Mouse (Mus musculus) C2C12 (cell line): ENCODE measurements at regions not wholly inside any gene's neighbourhood (a gene's known extent, or its start where the extent isn't known, plus 50 kb on each side); places are given as distances from the start of the nearest gene placed in this dataset.

Source experiments
- H3K27me3 ChIP-seq: one replicate; pipeline ENCODE4 v1.6.1; 2011; ENCODE audit not compliant: control insufficient read depth, insufficient read depth, insufficient read length
- H3K36me3 ChIP-seq: one replicate; pipeline ENCODE4 v1.6.1; 2011; ENCODE audit not compliant: control insufficient read depth, insufficient read depth
- H3K4me3 ChIP-seq: one replicate; pipeline ENCODE4 v1.5.1; 2011; ENCODE audit warnings: mild to moderate bottlenecking, control low read depth; ENCODE audit not compliant: poor library complexity, insufficient read depth, severe bottlenecking
- H3K79me2 ChIP-seq: one replicate; pipeline ENCODE4 v1.6.1; 2011; ENCODE audit not compliant: control insufficient read depth, insufficient read depth
- H3K79me3 ChIP-seq: one replicate; pipeline ENCODE4 v1.6.1; 2011; ENCODE audit warnings: low read depth, control low read depth
- H3ac ChIP-seq: one replicate; pipeline ENCODE3; 2011; ENCODE audit warnings: low read depth; ENCODE audit not compliant: control insufficient read depth, insufficient read length
- CEBPB ChIP-seq: IDR thresholded peaks from one replicate; pipeline ENCODE4 v1.6.1; 2011; ENCODE audit warnings: low read depth, mild to moderate bottlenecking, control low read depth, moderate library complexity
- CTCF ChIP-seq: IDR thresholded peaks from one replicate; pipeline ENCODE4 v1.5.1; 2011; ENCODE audit not compliant: control insufficient read depth, insufficient read depth, insufficient read length
- FOSL1 ChIP-seq: IDR thresholded peaks from one replicate; pipeline ENCODE4 v1.8.0; 2011; ENCODE audit warnings: mild to moderate bottlenecking, low read length; ENCODE audit not compliant: poor library complexity, insufficient read depth, severe bottlenecking
- MAX ChIP-seq: IDR thresholded peaks from one replicate; pipeline ENCODE4 v1.6.1; 2011; ENCODE audit warnings: mild to moderate bottlenecking, control low read depth
- MYOD1 ChIP-seq: IDR thresholded peaks from one replicate; pipeline ENCODE4 v1.6.1; 2011; ENCODE audit warnings: low read depth; ENCODE audit not compliant: control insufficient read depth, insufficient read length
- MYOG ChIP-seq: IDR thresholded peaks from one replicate; pipeline ENCODE4 v1.6.1; 2011; ENCODE audit not compliant: control insufficient read depth, insufficient read length; ENCODE audit errors: extremely low read depth
- USF1 ChIP-seq: IDR thresholded peaks from one replicate; pipeline ENCODE4 v1.6.1; 2011; ENCODE audit warnings: low read depth, mild to moderate bottlenecking, control low read depth, moderate library complexity

DNA sequence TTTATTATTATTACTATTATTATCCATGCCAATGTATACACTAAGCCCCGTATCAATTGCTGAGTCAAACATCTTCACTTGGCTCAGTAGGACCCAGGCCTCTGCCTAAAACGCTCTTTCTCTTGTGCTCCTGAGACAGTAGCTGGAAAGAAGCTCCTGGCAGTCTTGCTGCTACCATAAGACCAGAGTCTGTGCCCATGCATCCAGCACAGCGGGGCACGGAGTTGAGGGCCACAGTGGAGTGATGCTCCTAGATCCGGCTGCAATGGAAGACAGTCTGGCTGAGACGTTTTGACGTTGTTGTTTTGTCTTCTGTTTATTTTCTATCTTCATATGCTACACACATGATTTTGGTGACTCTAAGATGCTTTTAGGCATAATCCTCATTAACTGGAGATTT, 129.1 kb upstream of the Peli2 start:
- H3K79me3 ChIP-seq = no peaks in the 10 kb centered on the region
- no peak for TF ChIP-seq MYOG
- TF ChIP-seq MAX = no peak
- TF ChIP-seq CEBPB = no peak
- no peak for TF ChIP-seq USF1
- no peak for TF ChIP-seq CTCF
- no peak for TF ChIP-seq FOSL1
- TF ChIP-seq MYOD1 = no peak
- H3K36me3 ChIP-seq = no peaks in the 10 kb centered on the region
- no peaks in the 10 kb centered on the region for H3K79me2 ChIP-seq
- H3K27me3 ChIP-seq = no peaks in the 10 kb centered on the region
- H3ac ChIP-seq = no peak overlapping the region
- no peak overlapping the region for H3K4me3 ChIP-seq

DNA sequence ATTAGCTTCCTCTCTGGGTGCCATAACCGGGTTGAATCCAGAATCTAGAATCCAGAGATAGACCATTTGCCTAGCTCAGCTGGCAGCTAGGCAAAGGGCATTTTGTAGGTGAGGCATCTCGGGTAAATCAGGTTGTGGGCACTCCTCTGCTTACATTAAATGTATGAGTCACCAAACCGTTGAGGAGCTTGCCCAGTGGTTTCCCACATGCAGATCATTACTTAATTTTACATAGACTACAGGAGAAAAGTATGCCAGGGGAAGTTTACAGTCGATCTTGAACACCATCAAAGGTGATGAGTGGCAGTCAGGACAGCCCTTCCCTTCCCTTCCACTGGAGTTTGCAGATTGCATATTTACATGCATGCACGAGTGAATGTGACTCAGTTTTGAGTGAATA, 128.5 kb upstream of the Peli2 start:
- no peak for TF ChIP-seq MAX
- TF ChIP-seq CTCF = no peak
- no peak for TF ChIP-seq MYOG
- no peak for TF ChIP-seq USF1
- no peak for TF ChIP-seq FOSL1
- TF ChIP-seq CEBPB = no peak
- TF ChIP-seq MYOD1 = no peak
- Histone ChIP-seq H3K36me3 (no peaks in the 10 kb centered on the region), H3K27me3 (no peaks in the 10 kb centered on the region), H3K79me2 (no peaks in the 10 kb centered on the region), H3K4me3 (no peak overlapping the region), H3ac (no peak overlapping the region), H3K79me3 (no peaks in the 10 kb centered on the region)

DNA sequence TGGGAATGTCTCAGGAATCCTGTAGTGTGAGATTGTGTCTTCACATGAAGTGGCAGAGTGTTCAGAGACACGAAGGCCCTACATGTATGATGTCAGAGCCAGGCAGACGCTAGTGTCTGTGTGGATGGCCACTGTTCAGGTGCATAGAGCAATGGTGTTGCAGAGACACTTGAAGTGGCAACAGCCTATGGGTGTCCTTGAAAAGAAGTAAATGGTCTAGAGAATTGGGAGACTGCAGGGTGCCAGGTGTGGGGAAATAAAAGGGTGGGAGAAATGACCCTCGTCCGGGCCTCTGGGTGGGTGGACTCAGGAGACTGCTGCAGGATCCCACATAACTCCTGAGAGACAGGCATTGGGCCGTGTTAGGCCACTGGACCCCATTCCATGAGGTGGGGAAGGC, 127.8 kb upstream of the Peli2 start:
- no peak for TF ChIP-seq CEBPB
- TF ChIP-seq MAX = no peak
- TF ChIP-seq CTCF = no peak
- no peak for TF ChIP-seq MYOD1
- TF ChIP-seq MYOG = no peak
- no peak for TF ChIP-seq FOSL1
- TF ChIP-seq USF1 = no peak
- Histone ChIP-seq H3K27me3 (no peaks in the 10 kb centered on the region), H3K79me3 (no peaks in the 10 kb centered on the region), H3K4me3 (no peak overlapping the region), H3K79me2 (no peaks in the 10 kb centered on the region), H3K36me3 (no peaks in the 10 kb centered on the region), H3ac (no peak overlapping the region)

DNA sequence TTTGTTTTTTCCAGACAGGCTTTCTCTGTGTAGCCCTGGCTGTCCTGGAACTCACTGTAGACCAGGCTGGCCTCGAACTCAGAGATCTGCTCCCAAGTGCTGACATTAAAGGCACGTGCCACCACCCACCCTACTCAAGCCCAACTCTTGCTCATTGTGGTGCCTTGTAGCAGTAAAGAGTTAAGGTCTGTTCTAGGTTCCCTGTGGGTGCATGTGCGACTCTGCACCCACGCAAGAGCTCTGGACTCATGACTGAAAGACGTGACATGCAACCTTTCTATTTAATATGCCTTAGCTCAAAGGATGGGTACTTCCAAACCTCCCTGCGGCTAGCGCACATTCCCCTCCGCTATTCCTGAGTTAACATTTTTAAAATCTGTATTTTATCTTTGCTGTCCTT, 121.7 kb upstream of the Peli2 start:
- Histone ChIP-seq H3K27me3 (peaks cover 3% of the 10 kb centered on the region), H3K4me3 (no peak overlapping the region)
- no peak for TF ChIP-seq CTCF
- TF ChIP-seq CEBPB = no peak
- TF ChIP-seq MYOD1 = no peak
- TF ChIP-seq MYOG = no peak
- no peak for TF ChIP-seq FOSL1
- no peak for TF ChIP-seq USF1
- no peak for TF ChIP-seq MAX

DNA sequence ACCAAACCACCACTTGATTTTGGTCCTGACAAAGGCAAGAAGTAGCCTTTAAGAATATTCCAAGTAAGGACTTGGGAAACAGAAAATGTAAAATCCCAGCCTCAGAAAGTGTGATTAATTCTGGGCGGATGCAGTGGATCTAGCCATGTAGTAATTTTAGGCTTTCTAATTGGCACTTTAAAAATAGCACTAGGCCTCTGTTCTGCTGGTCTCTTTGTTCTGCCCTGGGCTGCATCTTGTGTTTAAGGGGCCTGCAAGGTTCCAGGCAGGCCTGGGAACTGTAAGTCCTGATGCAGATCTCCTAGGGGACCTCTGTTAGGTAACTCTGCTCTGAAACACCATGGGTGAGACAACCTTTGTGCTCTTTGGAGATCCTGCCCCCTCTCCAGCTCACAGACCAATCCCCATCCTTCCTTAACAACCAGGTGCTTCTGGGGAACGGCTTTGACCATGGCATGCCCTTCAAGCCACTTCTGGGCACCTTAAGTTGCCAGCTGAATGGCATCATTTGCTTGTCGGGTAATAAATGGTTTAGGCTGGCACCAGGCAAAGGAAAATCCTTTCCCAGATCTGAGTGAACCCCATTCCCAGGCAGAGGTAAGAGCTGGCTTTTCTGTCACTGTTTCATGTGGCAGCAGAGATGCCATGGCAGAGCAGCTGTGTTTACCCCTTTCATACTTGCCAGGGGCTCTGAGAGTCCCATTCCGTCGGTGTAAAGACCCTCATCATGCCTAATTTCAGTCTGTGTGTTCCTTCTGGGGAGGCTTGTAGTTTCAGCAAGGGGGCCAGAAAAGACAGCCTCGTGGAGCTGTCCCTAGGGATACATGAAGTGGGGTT, 115.3 kb upstream of the Peli2 start:
- H3K79me2 ChIP-seq = no peaks in the 10 kb centered on the region
- H3K27me3 ChIP-seq = peaks cover 4% of the 10 kb centered on the region
- H3ac ChIP-seq = no peak overlapping the region
- no peaks in the 10 kb centered on the region for H3K79me3 ChIP-seq
- H3K4me3 ChIP-seq = no peak overlapping the region
- H3K36me3 ChIP-seq = no peaks in the 10 kb centered on the region
- TF ChIP-seq CTCF (no peak), CEBPB (no peak), MYOG (no peak), MAX (no peak), FOSL1 (no peak), MYOD1 (no peak), USF1 (no peak)

More for the DNA sequence above, 121.7 kb upstream of the Peli2 start:
- no peaks in the 10 kb centered on the region for H3K79me2 ChIP-seq
- no peak overlapping the region for H3ac ChIP-seq
- no peaks in the 10 kb centered on the region for H3K36me3 ChIP-seq
- no peaks in the 10 kb centered on the region for H3K79me3 ChIP-seq

DNA sequence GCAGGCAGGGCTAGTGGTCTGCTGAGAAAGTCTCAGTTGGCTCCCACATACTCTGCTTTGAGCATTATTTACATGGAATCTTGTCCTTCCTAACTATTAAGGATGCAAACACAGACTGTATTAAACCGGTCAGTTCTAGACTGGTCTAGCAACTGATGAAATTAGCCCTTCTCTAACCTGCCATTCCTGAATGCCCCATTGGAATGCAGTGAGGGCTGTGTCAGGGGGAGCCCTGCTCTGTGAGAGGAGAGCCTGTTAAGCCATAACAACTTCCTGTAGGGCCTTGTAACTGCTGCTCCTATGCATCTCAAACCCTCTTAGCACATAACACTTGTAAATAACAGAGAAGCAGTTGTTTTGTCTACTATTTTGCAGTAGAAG, 114.7 kb upstream of the Peli2 start:
- Histone ChIP-seq H3K27me3 (peaks cover 4% of the 10 kb centered on the region), H3ac (no peak overlapping the region), H3K79me2 (no peaks in the 10 kb centered on the region), H3K36me3 (no peaks in the 10 kb centered on the region), H3K4me3 (no peak overlapping the region), H3K79me3 (no peaks in the 10 kb centered on the region)
- TF ChIP-seq MAX (no peak), MYOD1 (no peak), MYOG (no peak), USF1 (no peak), CEBPB (no peak), CTCF (no peak), FOSL1 (no peak)
